Mouse (Mus musculus): ENCODE results near the gene Gm6525. TPM values are rescaled to one million over a fixed set of nuclear protein-coding genes. Genes with fewer than 3 reads are reported as not detected.

Gm6525 gene
- polyA plus RNA-seq, 1 experiment from 2014 or later = 1.2 TPM

DNA sequence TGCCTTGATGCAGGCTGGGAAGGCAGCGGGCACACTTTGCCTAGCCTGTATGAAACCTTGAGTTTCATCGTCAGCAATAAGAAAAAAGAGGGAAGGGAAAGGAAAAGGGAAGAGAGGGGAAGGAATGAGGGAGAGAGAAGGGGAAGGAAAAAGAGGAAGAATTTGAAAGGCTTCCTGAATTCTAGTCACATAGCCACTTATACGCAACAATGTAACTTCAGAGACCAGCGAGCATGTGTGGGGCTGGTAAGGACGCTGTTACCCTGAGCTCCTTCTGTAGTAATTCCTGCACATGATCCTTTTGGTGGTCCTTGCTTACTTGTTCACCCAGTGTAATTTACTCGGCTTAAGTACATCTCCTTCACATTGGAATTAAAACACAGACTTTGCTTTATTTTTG lies 5.0 kb upstream of the Gm6525 start:
- Histone ChIP-seq H3K4me2 (no peak overlapping the region), H3K27ac (ENCODE audit: low read depth) (no peak overlapping the region), H3K36me3 (ENCODE audit: insufficient read depth) (peaks cover 23% of the 10 kb centered on the region), H3K27me3 (ENCODE audit: insufficient read depth, low read length) (no peaks in the 10 kb centered on the region), H3K4me3 (ENCODE audit: low read depth, low read length) (no peak overlapping the region), H3K9me3 (ENCODE audit: low read depth, low read length) (no peaks in the 10 kb centered on the region), H3K9ac (no peak overlapping the region), H3K4me1 (ENCODE audit: insufficient read depth) (no peaks in the 10 kb centered on the region)
- ATAC-seq (ENCODE audit: insufficient read depth) = no peak
- no peak for DNase-seq
- 85% methylated on average over 6 of the region's 6 CpGs for WGBS
- TF ChIP-seq CTCF (IDR thresholded peaks at IDR 0.05; ENCODE audit: low read depth) = no peak

DNA sequence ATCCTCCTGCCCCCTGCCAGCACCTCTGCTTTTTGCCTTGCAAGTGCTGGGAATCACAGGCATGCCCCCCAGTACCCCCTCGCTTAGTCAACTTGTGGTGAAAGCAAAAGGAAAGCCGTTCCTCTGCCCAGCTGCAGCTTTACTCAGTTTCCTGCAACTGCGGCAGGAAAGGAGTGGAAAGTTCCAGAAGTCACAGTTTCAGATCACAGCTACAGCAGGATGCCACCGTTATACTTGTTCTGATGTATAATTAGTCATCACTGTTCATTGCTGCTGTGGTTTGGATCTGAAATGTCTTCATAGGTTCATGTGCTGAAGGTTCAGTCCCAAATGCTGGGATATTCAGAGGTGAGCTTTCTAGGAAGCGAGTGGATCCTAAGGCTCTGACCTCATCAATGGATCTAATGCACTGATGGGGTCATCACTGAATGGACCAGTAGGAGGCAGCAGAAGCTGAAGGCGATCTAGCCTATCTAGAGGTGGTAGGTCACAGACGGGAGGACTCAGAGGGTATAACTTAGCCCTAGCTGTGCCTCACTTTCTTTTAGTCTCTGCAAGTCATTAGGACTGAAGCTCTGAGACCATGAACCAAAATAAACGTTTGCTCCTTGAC lies 4.4 kb upstream of the Gm6525 start:
- Histone ChIP-seq H3K36me3 (ENCODE audit: insufficient read depth) (peaks cover 23% of the 10 kb centered on the region), H3K27ac (ENCODE audit: low read depth) (no peak overlapping the region), H3K4me1 (ENCODE audit: insufficient read depth) (no peaks in the 10 kb centered on the region), H3K27me3 (ENCODE audit: insufficient read depth, low read length) (no peaks in the 10 kb centered on the region), H3K4me3 (ENCODE audit: low read depth, low read length) (no peak overlapping the region), H3K4me2 (no peak overlapping the region), H3K9ac (no peak overlapping the region), H3K9me3 (ENCODE audit: low read depth, low read length) (no peaks in the 10 kb centered on the region)
- DNase-seq (no peak), ATAC-seq (ENCODE audit: insufficient read depth) (no peak)
- TF ChIP-seq CTCF (IDR thresholded peaks at IDR 0.05; ENCODE audit: low read depth) = peak; percentile 38; the same call in 1 of the 2 replicates
- 67% methylated on average over 8 of the region's 8 CpGs for WGBS

DNA sequence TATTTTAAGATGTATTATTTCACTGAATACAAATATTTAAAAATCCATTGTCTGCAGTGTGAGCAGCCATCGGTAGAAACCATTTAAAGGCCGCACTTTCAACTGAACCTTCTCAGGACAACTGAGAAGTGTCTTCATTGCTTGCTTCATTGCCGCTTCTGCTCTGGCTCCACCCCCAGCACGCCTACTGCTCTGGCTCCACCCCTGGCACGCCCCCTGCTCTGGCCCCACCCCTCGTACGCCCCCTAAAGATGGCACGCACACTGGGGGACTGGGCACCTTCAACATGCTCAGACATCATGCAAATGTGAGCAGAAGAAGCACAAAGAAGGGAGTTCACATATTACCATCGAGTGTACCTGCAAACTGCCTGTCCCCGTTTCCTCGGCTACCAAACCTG lies 1.5 kb upstream of the Gm6525 start:
- no peaks in the 10 kb centered on the region for H3K4me1 ChIP-seq (ENCODE audit: insufficient read depth)
- no peak overlapping the region for H3K4me2 ChIP-seq
- 36% methylated on average over 11 of the region's 11 CpGs for WGBS
- H3K27me3 ChIP-seq (ENCODE audit: insufficient read depth, low read length) = no peaks in the 10 kb centered on the region
- ATAC-seq (ENCODE audit: insufficient read depth) (no peak), DNase-seq (no peak)
- H3K36me3 ChIP-seq (ENCODE audit: insufficient read depth) = 0 out of 2 replicates have a peak, but pooled peaks cover 8% of the 10 kb centered on the region
- H3K9ac ChIP-seq = no peak overlapping the region
- H3K9me3 ChIP-seq (ENCODE audit: low read depth, low read length) = no peaks in the 10 kb centered on the region
- H3K27ac ChIP-seq (ENCODE audit: low read depth) = no peak overlapping the region
- TF ChIP-seq CTCF (IDR thresholded peaks at IDR 0.05; ENCODE audit: low read depth) = no peak
- no peak overlapping the region for H3K4me3 ChIP-seq (ENCODE audit: low read depth, low read length)

DNA sequence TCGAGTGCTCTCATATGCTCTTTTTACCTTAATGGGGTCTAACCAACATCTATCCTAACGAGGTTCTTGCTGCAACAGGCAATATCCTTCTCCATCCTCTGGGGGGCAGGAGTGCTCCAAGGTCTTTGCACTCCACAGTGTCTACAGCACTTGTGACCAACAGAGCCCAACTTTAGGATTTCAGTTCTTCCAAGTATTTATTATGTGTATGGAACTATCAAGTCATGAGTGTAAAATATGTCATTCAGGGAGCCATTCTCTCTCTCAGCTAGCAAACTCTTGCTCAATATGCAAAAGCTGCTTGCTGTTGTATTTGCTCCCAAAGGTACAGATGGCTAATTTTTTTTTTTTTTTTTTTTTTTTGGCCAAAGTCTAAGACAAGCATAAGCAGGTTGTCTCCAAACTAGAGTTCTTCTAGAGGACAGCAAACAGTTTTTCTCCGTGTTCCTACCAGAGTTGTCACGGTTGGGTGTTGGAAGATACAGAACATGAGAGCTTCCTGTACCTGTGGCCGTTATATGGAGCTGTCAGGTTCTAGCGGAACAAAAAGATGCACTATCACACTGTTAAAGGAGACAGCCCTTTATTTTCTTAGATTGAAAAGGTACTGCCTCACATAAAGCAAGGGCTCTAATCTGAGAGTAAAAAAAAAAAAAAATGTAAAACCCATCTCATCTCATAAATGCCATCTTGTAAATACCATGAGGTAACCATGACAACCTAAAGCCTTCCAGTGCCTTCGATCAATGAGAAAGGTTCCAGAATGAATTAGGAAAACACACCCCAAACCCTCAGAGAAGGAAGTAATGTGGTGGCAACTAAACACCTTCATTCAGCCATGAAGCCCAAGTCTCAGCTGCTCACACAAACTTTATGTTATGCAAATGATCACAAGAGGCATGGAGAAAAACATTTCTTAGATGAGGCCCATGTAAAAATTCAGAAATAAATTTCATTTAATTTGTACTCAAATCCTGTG lies 1.7 kb downstream of the Gm6525 start:
- no peaks in the 10 kb centered on the region for H3K9me3 ChIP-seq (ENCODE audit: low read depth, low read length)
- 55% methylated on average over 7 of the region's 7 CpGs for WGBS
- 0 out of 2 replicates have a peak, but pooled peaks cover 3% of the 10 kb centered on the region for H3K36me3 ChIP-seq (ENCODE audit: insufficient read depth)
- no peaks in the 10 kb centered on the region for H3K27me3 ChIP-seq (ENCODE audit: insufficient read depth, low read length)
- no peak overlapping the region for H3K4me3 ChIP-seq (ENCODE audit: low read depth, low read length)
- H3K9ac ChIP-seq = no peak overlapping the region
- DNase-seq (peak; percentile 92), ATAC-seq (ENCODE audit: insufficient read depth) (peak; percentile 75; the same call in 1 of the 2 replicates)
- no peak overlapping the region for H3K4me2 ChIP-seq
- H3K4me1 ChIP-seq (ENCODE audit: insufficient read depth) = no peaks in the 10 kb centered on the region
- no peak overlapping the region for H3K27ac ChIP-seq (ENCODE audit: low read depth)
- peak; percentile 92 for TF ChIP-seq CTCF (IDR thresholded peaks at IDR 0.05; ENCODE audit: low read depth)

DNA sequence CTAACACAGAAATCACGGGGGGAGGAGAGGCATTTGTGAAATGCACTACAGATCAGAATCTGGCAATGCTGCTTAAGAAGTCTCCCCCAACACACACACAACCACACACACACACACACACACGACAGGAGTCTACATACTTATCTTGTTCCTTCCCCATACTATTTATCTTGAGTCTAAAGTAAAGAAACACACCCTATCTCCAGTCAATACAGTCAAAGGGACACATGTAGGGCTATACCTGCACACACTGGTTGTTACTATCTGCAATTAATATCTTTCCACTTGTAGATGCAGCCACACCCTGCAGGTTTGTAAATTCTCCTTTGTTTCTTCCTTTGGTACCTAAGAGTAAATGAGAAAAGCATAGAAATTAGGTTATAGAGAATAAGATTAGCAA lies 3.9 kb downstream of the Gm6525 start:
- no peak for TF ChIP-seq CTCF (IDR thresholded peaks at IDR 0.05; ENCODE audit: low read depth)
- WGBS = 54% methylated on average over 2 of the region's 2 CpGs
- H3K9ac ChIP-seq = no peak overlapping the region
- no peak overlapping the region for H3K4me3 ChIP-seq (ENCODE audit: low read depth, low read length)
- ATAC-seq (ENCODE audit: insufficient read depth) (no peak), DNase-seq (no peak)
- no peaks in the 10 kb centered on the region for H3K4me1 ChIP-seq (ENCODE audit: insufficient read depth)
- H3K4me2 ChIP-seq = no peak overlapping the region
- H3K27ac ChIP-seq (ENCODE audit: low read depth) = no peak overlapping the region
- H3K36me3 ChIP-seq (ENCODE audit: insufficient read depth) = no peaks in the 10 kb centered on the region
- H3K27me3 ChIP-seq (ENCODE audit: insufficient read depth, low read length) = no peaks in the 10 kb centered on the region
- H3K9me3 ChIP-seq (ENCODE audit: low read depth, low read length) = no peaks in the 10 kb centered on the region

DNA sequence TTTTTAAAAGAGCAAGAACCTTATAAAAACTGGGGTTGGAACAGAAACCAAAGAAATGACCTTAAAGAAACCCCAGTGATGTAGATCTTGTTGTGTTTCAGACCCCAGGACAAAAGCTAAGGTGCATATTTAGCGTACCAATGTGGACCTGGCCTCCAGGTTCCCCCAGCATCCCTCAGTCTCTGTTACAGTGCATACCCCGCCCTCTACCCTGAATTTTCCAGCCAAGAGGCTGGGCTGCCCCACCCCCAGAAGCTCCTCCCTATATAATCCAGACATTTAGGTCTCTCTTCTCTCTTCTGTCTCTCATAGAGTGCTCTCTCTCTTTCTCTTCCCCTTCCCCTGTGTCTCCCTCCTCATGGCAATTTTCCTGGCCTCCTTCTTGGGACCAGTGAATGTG lies 6.4 kb downstream of the Gm6525 start:
- H3K36me3 ChIP-seq (ENCODE audit: insufficient read depth) = no peaks in the 10 kb centered on the region
- H3K27me3 ChIP-seq (ENCODE audit: insufficient read depth, low read length) = no peaks in the 10 kb centered on the region
- no peak overlapping the region for H3K27ac ChIP-seq (ENCODE audit: low read depth)
- 73% methylated on average over 2 of the region's 2 CpGs for WGBS
- TF ChIP-seq CTCF (IDR thresholded peaks at IDR 0.05; ENCODE audit: low read depth) = no peak
- H3K4me1 ChIP-seq (ENCODE audit: insufficient read depth) = no peaks in the 10 kb centered on the region
- no peak overlapping the region for H3K4me3 ChIP-seq (ENCODE audit: low read depth, low read length)
- DNase-seq = no peak
- no peak for ATAC-seq (ENCODE audit: insufficient read depth)
- H3K4me2 ChIP-seq = no peak overlapping the region
- H3K9ac ChIP-seq = no peak overlapping the region
- no peaks in the 10 kb centered on the region for H3K9me3 ChIP-seq (ENCODE audit: low read depth, low read length)

GRCm38 (mm10) chr3:84181102-84181501 lies 7.2 kb downstream of the Gm6525 start:
- Histone ChIP-seq H3K4me1 (ENCODE audit: insufficient read depth) (no peaks in the 10 kb centered on the region), H3K27ac (ENCODE audit: low read depth) (no peak overlapping the region), H3K36me3 (ENCODE audit: insufficient read depth) (no peaks in the 10 kb centered on the region), H3K4me3 (ENCODE audit: low read depth, low read length) (no peak overlapping the region), H3K27me3 (ENCODE audit: insufficient read depth, low read length) (no peaks in the 10 kb centered on the region), H3K9me3 (ENCODE audit: low read depth, low read length) (no peaks in the 10 kb centered on the region), H3K9ac (no peak overlapping the region), H3K4me2 (no peak overlapping the region)
- DNase-seq = no peak
- ATAC-seq (ENCODE audit: insufficient read depth) = no peak
- no peak for TF ChIP-seq CTCF (IDR thresholded peaks at IDR 0.05; ENCODE audit: low read depth)
- 46% methylated on average over 8 of the region's 8 CpGs for WGBS

All from lung, embryonic 14.5 days (tissue).